Mouse (Mus musculus) thymus, adult 2 months (tissue): ENCODE results near the gene Fasn.

Experiments used
- CTCF ChIP-seq: fragments of 200-500 bp; IDR thresholded peaks from 2 replicates; pipeline ENCODE4 v1.5.1; 2012; ENCODE audit warnings: mild to moderate bottlenecking, control low read depth, low read length, moderate library complexity, borderline replicate concordance; ENCODE audit not compliant: control insufficient read depth, poor library complexity, insufficient read depth; ENCODE audit errors: extremely low read depth
- POLR2A ChIP-seq: fragments of 200-500 bp; IDR thresholded peaks from 2 replicates; pipeline ENCODE4 v1.6.1; 2012; ENCODE audit warnings: mild to moderate bottlenecking, low read length, control low read depth, moderate library complexity; ENCODE audit not compliant: control insufficient read depth, poor library complexity, insufficient read depth; ENCODE audit errors: extremely low read depth

DNA sequence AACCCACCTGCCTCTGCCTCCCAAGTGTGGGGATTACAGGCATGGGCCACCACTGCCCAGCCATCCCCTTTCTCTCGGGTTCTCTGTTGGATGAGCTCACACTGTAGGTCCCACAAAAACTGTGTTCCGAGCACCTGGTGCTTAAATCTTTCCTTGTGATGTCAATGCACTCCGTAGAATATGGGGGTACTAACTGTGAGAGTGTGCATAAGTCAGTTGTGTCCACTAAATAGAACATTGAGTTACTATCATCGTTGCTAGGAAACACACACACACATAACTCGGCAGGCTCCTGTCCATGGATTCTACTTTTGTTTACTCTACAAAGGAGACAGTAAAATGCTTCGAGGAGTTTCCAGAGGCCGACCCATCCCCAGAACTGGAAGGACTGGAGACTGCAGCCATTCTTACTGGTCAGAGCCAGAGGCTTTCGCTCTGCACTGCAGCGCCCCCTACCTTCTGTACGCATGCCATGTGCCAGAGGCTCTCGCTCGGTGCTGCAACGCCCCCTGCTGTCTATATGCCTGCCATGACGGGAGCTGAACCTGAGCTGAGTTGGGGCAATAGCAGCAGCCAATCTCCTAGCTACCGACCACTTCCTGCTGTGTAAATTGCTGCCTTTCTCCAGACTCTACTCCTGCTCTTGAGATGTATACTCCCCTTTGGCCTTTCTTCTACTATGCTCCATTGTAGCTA is 48.4 kb downstream of the Fasn start:
- TF ChIP-seq POLR2A (no peak), CTCF (peak; percentile 100)
